Mouse (Mus musculus) midbrain, embryonic 14.5 days (tissue): Measurements from ENCODE around the gene Aldh2. TPM values are rescaled to one million over a fixed set of nuclear protein-coding genes. Genes with fewer than 3 reads are reported as not detected.
"Not testable (repeated sequence)": the region's sequence is repeated elsewhere in the genome, so short reads cannot be mapped to it uniquely, and the experiment has no call there.

Experiments used
- ATAC-seq: fragments of 200-750 bp; cut with Nextera tagmentation; 2 replicates; pipeline ENCODE4 v1.8.0; 2017; ENCODE audit warnings: moderate number of reproducible peaks, moderate library complexity; ENCODE audit not compliant: low FRiP score, low TSS enrichment
- DNase-seq: peaks from one replicate; pipeline ENCODE4 v3.0.0-alpha.2; 2015
- H3K27ac ChIP-seq: fragments of 300-500 bp; sonication (generic); replicated peaks from 2 replicates; pipeline ENCODE4 v1.5.1; 2014; ENCODE audit warnings: mild to moderate bottlenecking, low read depth, low read length, moderate library complexity
- H3K27me3 ChIP-seq: fragments of 300-500 bp; sonication (generic); 2 replicates; pipeline ENCODE4 v1.6.1; 2014; ENCODE audit warnings: low read length, control low read depth, mixed read lengths; ENCODE audit not compliant: control insufficient read depth, insufficient read depth
- H3K36me3 ChIP-seq: fragments of 300-500 bp; sonication (generic); 2 replicates; pipeline ENCODE4 v1.6.1; 2014; ENCODE audit warnings: low read length, control low read depth; ENCODE audit not compliant: control insufficient read depth, insufficient read depth
- H3K4me1 ChIP-seq: fragments of 300-500 bp; sonication (generic); 2 replicates; pipeline ENCODE4 v1.6.1; 2014; ENCODE audit warnings: mild to moderate bottlenecking, antibody characterized with exemption, low read length, control low read depth; ENCODE audit not compliant: control insufficient read depth, insufficient read depth
- H3K4me2 ChIP-seq: fragments of 300-500 bp; sonication (generic); 2 replicates; pipeline ENCODE4 v1.6.1; 2014; ENCODE audit warnings: mild to moderate bottlenecking, low read length, moderate library complexity
- H3K4me3 ChIP-seq: fragments of 300-500 bp; sonication (generic); replicated peaks from 2 replicates; pipeline ENCODE4 v1.5.1; 2014; ENCODE audit warnings: low read depth, low read length
- H3K9ac ChIP-seq: fragments of 300-500 bp; sonication (generic); replicated peaks from 2 replicates; pipeline ENCODE4 v1.6.1; 2014; ENCODE audit warnings: mild to moderate bottlenecking, low read length, moderate library complexity
- H3K9me3 ChIP-seq: fragments of 300-500 bp; sonication (generic); 2 replicates; pipeline ENCODE4 v1.6.1; 2016; ENCODE audit warnings: low read length, control low read depth, mixed read lengths; ENCODE audit not compliant: control insufficient read depth
- WGBS: fragments of 180-500 bp; shearing (Covaris S2); extraction: QIAGEN DNeasy Blood & Tissue Kit; methylation state at CpG from one replicate; pipeline ENCODE4 v1.1.7; 2014; 5-methylcytosine and 5-hydroxymethylcytosine counted together
- polyA plus RNA-seq: library from polyadenylated mRNA; unstranded; fragments of >200 nt; fragmentation: Nextera tagmentation; extraction: Ambion mirVana; gene quantifications from 2 replicates; pipeline ENCODE4 v1.2.1, GENCODE M21; 2014

Aldh2 gene
- polyA plus RNA-seq = 41.8 and 64.1 TPM in 2 replicates

GRCm38 (mm10) chr5:121593451-121594401 is at the start of gene Aldh2:
Gene Aldh2, minus strand, starts transcription at chr5:121593824.
- no peaks in the 10 kb centered on the region for H3K9me3 ChIP-seq
- H3K9ac ChIP-seq = peak within 1 kb of the TSS; percentile 62
- H3K4me2 ChIP-seq = peak within 1 kb of the TSS; percentile 95
- H3K27ac ChIP-seq = peak within 1 kb of the TSS; percentile 70
- peak within 1 kb of the TSS; percentile 49 for H3K4me3 ChIP-seq
- no peaks in the 10 kb centered on the region for H3K36me3 ChIP-seq
- ATAC-seq (peak; percentile 77), DNase-seq (peak; percentile 88)
- H3K27me3 ChIP-seq = no peaks in the 10 kb centered on the region
- H3K4me1 ChIP-seq = peaks cover 11% of the 10 kb centered on the region; the same call in 1 of the 2 replicates
- 4% methylated on average over 47 of the region's 47 CpGs for WGBS

- H3K9me3 ChIP-seq = no peaks in the 10 kb centered on the region
- H3K36me3 ChIP-seq = no peaks in the 10 kb centered on the region
- WGBS = 94% methylated on average over 9 of the region's 9 CpGs
- H3K4me2 ChIP-seq = no peak overlapping the region
- DNase-seq (no peak), ATAC-seq (no peak)
- H3K9ac ChIP-seq = no peak overlapping the region
- H3K4me3 ChIP-seq = no peak overlapping the region
- no peaks in the 10 kb centered on the region for H3K4me1 ChIP-seq
- H3K27ac ChIP-seq = no peak overlapping the region
- H3K27me3 ChIP-seq = no peaks in the 10 kb centered on the region
Observed at GRCm38 (mm10) chr5:121639601-121640000, 46.0 kb upstream of the Aldh2 start.

GRCm38 (mm10) chr5:121637296-121637695 is 43.7 kb upstream of the Aldh2 start:
- WGBS = 87% methylated on average over 6 of the region's 6 CpGs
- Histone ChIP-seq H3K4me3 (no peak overlapping the region), H3K36me3 (no peaks in the 10 kb centered on the region), H3K27ac (no peak overlapping the region), H3K4me2 (no peak overlapping the region), H3K9ac (no peak overlapping the region), H3K4me1 (0 out of 2 replicates have a peak, but pooled peaks cover 3% of the 10 kb centered on the region), H3K9me3 (no peaks in the 10 kb centered on the region), H3K27me3 (no peaks in the 10 kb centered on the region)
- DNase-seq (no peak), ATAC-seq (no peak)

DNA sequence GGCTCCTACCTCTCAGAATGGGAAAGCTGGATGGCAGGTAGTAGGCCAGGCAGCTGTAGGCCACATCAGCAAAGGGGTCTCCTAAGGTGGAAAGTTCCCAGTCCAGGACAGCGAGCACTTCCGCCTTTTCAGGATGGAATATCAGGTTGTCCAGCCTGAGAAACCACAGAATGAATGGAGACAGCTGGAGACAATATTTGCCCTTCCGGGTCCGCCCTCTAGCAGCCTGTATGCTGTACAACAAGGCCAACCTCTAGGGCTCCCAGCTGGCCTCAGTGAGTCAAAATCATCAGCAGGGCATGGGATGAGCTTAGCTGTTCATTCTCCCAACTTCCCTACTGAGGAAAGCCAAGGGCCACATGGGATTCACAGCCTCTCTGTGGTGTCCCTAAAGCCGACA is 41.0 kb upstream of the Aldh2 start:
- ATAC-seq = no peak
- H3K27ac ChIP-seq = no peak overlapping the region
- no peaks in the 10 kb centered on the region for H3K27me3 ChIP-seq
- no peak overlapping the region for H3K4me3 ChIP-seq
- H3K4me2 ChIP-seq = no peak overlapping the region
- no peaks in the 10 kb centered on the region for H3K36me3 ChIP-seq
- no peak overlapping the region for H3K9ac ChIP-seq
- DNase-seq = no peak
- H3K9me3 ChIP-seq = no peaks in the 10 kb centered on the region
- H3K4me1 ChIP-seq = 0 out of 2 replicates have a peak, but pooled peaks cover 3% of the 10 kb centered on the region
- 92% methylated on average over 5 of the region's 5 CpGs for WGBS

- Histone ChIP-seq H3K9ac (no peak overlapping the region), H3K4me2 (no peak overlapping the region), H3K4me1 (0 out of 2 replicates have a peak, but pooled peaks cover 3% of the 10 kb centered on the region), H3K9me3 (no peaks in the 10 kb centered on the region), H3K27me3 (no peaks in the 10 kb centered on the region), H3K4me3 (no peak overlapping the region), H3K27ac (no peak overlapping the region), H3K36me3 (no peaks in the 10 kb centered on the region)
- ATAC-seq (no peak), DNase-seq (no peak)
- WGBS = 29% methylated on average over 3 of the region's 3 CpGs
Observed at GRCm38 (mm10) chr5:121632804-121633203, 39.2 kb upstream of the Aldh2 start.

- not testable (repeated sequence) for H3K4me3 ChIP-seq, H3K36me3 ChIP-seq, H3K4me1 ChIP-seq, H3K27ac ChIP-seq, H3K9me3 ChIP-seq, H3K9ac ChIP-seq, H3K4me2 ChIP-seq, DNase-seq, H3K27me3 ChIP-seq, ATAC-seq
- 64% methylated on average over 9 of the region's 9 CpGs for WGBS
Observed at GRCm38 (mm10) chr5:121631106-121631647, 37.6 kb upstream of the Aldh2 start.

- H3K4me1 ChIP-seq = 0 out of 2 replicates have a peak, but pooled peaks cover 3% of the 10 kb centered on the region
- 0% methylated on average over 1 of the region's 1 CpGs for WGBS
- H3K9ac ChIP-seq = no peak overlapping the region
- H3K36me3 ChIP-seq = no peaks in the 10 kb centered on the region
- H3K4me3 ChIP-seq = no peak overlapping the region
- no peak overlapping the region for H3K4me2 ChIP-seq
- DNase-seq = peak; percentile 75
- ATAC-seq = no peak
- no peak overlapping the region for H3K27ac ChIP-seq
- H3K9me3 ChIP-seq = no peaks in the 10 kb centered on the region
- no peaks in the 10 kb centered on the region for H3K27me3 ChIP-seq
Observed at GRCm38 (mm10) chr5:121627871-121628270, 34.2 kb upstream of the Aldh2 start.

GRCm38 (mm10) chr5:121623241-121623640 is 29.6 kb upstream of the Aldh2 start:
- H3K9ac ChIP-seq = no peak overlapping the region
- DNase-seq (no peak), ATAC-seq (no peak)
- 96% methylated on average over 3 of the region's 3 CpGs for WGBS
- no peaks in the 10 kb centered on the region for H3K27me3 ChIP-seq
- no peaks in the 10 kb centered on the region for H3K36me3 ChIP-seq
- H3K4me1 ChIP-seq = peaks cover 7% of the 10 kb centered on the region; the same call in 1 of the 2 replicates
- no peaks in the 10 kb centered on the region for H3K9me3 ChIP-seq
- no peak overlapping the region for H3K4me2 ChIP-seq
- no peak overlapping the region for H3K4me3 ChIP-seq
- H3K27ac ChIP-seq = no peak overlapping the region
